Mouse (Mus musculus): ENCODE results near the gene Sowahb.

GRCm38 (mm10) chr5:93045371-93045714, 521 bp upstream of the Sowahb start:
- no peak for TF ChIP-seq CTCF (IDR thresholded peaks at IDR 0.05; ENCODE audit: control insufficient read depth, insufficient read depth, insufficient read length)
- no peak for TF ChIP-seq MAX (IDR thresholded peaks at IDR 0.05)
- TF ChIP-seq USF1 (IDR thresholded peaks at IDR 0.05; ENCODE audit: low read depth), result no peak
- no peak for TF ChIP-seq MYOD1 (IDR thresholded peaks at IDR 0.05; ENCODE audit: control insufficient read depth, insufficient read length, low read depth)

Measured in C2C12 (cell line).